Mouse (Mus musculus): ENCODE data around the gene Psmb3.

GRCm38 (mm10) chr11:97744063-97744717 lies 41.0 kb downstream of the Psmb3 start, which contains the start of gene Pip4k2b:
- TF ChIP-seq POLR2AphosphoS5 (IDR thresholded peaks at IDR 0.05; ENCODE audit: borderline replicate concordance, low read depth, low read length) (no peak), CTCF (IDR thresholded peaks at IDR 0.05 in 2 of 3, conservative IDR thresholded peaks at IDR 0.05 in 1 of 3; ENCODE audit: control insufficient read depth in 1 of 3, insufficient read depth in 1 of 3, low read depth in 2 of 3, low read length in 3 of 3, poor library complexity in 1 of 3, severe bottlenecking in 1 of 3) (no peak), HCFC1 (IDR thresholded peaks at IDR 0.05; ENCODE audit: low read depth, low read length) (no peak), TCF12 (IDR thresholded peaks at IDR 0.05; ENCODE audit: low read depth, low read length) (no peak; the same call in 1 of the 2 replicates)

All from MEL (cell line).